Mouse (Mus musculus) kidney, postnatal 0 days (tissue): ENCODE results near the gene Olfr854. TPM values are rescaled to one million over a fixed set of nuclear protein-coding genes. Genes with fewer than 3 reads are reported as not detected.

Experiments
- ATAC-seq: fragments of 200-750 bp; cut with Nextera tagmentation; replicated peaks from 2 replicates; pipeline ENCODE4 v1.8.0; 2017; ENCODE audit warnings: low read depth, moderate number of reproducible peaks, moderate TSS enrichment, moderate library complexity; ENCODE audit not compliant: low FRiP score
- DNase-seq: peaks from one replicate; pipeline ENCODE4 v3.0.0-alpha.2; 2016; ENCODE audit warnings: low spot score
- H3K27ac ChIP-seq: fragments of 300-500 bp; sonication (generic); 2 replicates; pipeline ENCODE4 v1.5.1; 2014; ENCODE audit warnings: mild to moderate bottlenecking
- H3K27me3 ChIP-seq: fragments of 300-500 bp; sonication (generic); 2 replicates; pipeline ENCODE4 v1.6.1; 2014; ENCODE audit warnings: low read length, mixed read lengths; ENCODE audit not compliant: insufficient read depth
- H3K36me3 ChIP-seq: fragments of 300-500 bp; sonication (generic); 2 replicates; pipeline ENCODE4 v1.6.1; 2014; ENCODE audit warnings: low read length, mixed read lengths; ENCODE audit not compliant: insufficient read depth
- H3K4me1 ChIP-seq: fragments of 300-500 bp; sonication (generic); replicated peaks from 2 replicates; pipeline ENCODE4 v1.6.1; 2014; ENCODE audit warnings: antibody characterized with exemption, low read length, mixed read lengths; ENCODE audit not compliant: insufficient read depth
- H3K4me2 ChIP-seq: fragments of 300-500 bp; sonication (generic); 2 replicates; pipeline ENCODE4 v1.6.1; 2014; ENCODE audit warnings: mild to moderate bottlenecking, low read length, moderate library complexity, mixed read lengths
- H3K4me3 ChIP-seq: fragments of 300-500 bp; sonication (generic); replicated peaks from 2 replicates; pipeline ENCODE4 v1.5.1; 2014; ENCODE audit warnings: low read depth, low read length
- H3K9ac ChIP-seq: fragments of 300-500 bp; sonication (generic); 2 replicates; pipeline ENCODE4 v1.6.1; 2014; ENCODE audit warnings: low read depth, low read length
- H3K9me3 ChIP-seq: fragments of 300-500 bp; sonication (generic); replicated peaks from 2 replicates; pipeline ENCODE4 v1.6.1; 2016; ENCODE audit warnings: low read length, inconsistent platforms, mixed read lengths
- CTCF ChIP-seq: IDR thresholded peaks from 2 replicates; pipeline ENCODE4 v1.5.1; 2016; ENCODE audit warnings: antibody characterized with exemption, low read depth, mild to moderate bottlenecking, moderate library complexity
- WGBS: fragments of 180-500 bp; shearing (Covaris S2); extraction: QIAGEN DNeasy Blood & Tissue Kit; methylation state at CpG from one replicate; pipeline ENCODE4 v1.1.7; 2014; 5-methylcytosine and 5-hydroxymethylcytosine counted together
- polyA plus RNA-seq: library from polyadenylated mRNA; unstranded; fragments of >200 nt; fragmentation: Nextera tagmentation; extraction: Ambion mirVana; gene quantifications from 2 replicates; pipeline ENCODE4 v1.2.1, GENCODE M21; 2015

Gene Olfr854
- polyA plus RNA-seq: not detected in 2 replicates

GRCm38 (mm10) chr9:19567282-19567681 lies at the start of gene Olfr854:
Gene Olfr854, minus strand, starts transcription at chr9:19567382.
- ATAC-seq (no peak), DNase-seq (no peak)
- Histone ChIP-seq H3K9ac (no peak within 1 kb of the TSS), H3K27ac (no peak within 1 kb of the TSS), H3K4me2 (no peak within 1 kb of the TSS), H3K36me3 (no peaks in the 10 kb centered on the region), H3K4me3 (no peak within 1 kb of the TSS), H3K27me3 (no peaks in the 10 kb centered on the region), H3K4me1 (no peaks in the 10 kb centered on the region), H3K9me3 (no peaks in the 10 kb centered on the region)
- WGBS: 69% methylated on average over 1 of the region's 1 CpGs
- TF ChIP-seq CTCF: no peak

- TF ChIP-seq CTCF: no peak
- ATAC-seq (no peak), DNase-seq (no peak)
- no peak within 1 kb of the TSS for H3K4me2 ChIP-seq
- H3K4me3 ChIP-seq: no peak within 1 kb of the TSS
- no peaks in the 10 kb centered on the region for H3K4me1 ChIP-seq
- no peak within 1 kb of the TSS for H3K9ac ChIP-seq
- no peak within 1 kb of the TSS for H3K27ac ChIP-seq
- no peaks in the 10 kb centered on the region for H3K9me3 ChIP-seq
- no peaks in the 10 kb centered on the region for H3K27me3 ChIP-seq
- H3K36me3 ChIP-seq: no peaks in the 10 kb centered on the region
Observed at GRCm38 (mm10) chr9:19582317-19582716, 15.1 kb upstream of the Olfr854 start, which contains the start of gene Olfr855. Gene Olfr855, plus strand, starts transcription at chr9:19582617.

DNA sequence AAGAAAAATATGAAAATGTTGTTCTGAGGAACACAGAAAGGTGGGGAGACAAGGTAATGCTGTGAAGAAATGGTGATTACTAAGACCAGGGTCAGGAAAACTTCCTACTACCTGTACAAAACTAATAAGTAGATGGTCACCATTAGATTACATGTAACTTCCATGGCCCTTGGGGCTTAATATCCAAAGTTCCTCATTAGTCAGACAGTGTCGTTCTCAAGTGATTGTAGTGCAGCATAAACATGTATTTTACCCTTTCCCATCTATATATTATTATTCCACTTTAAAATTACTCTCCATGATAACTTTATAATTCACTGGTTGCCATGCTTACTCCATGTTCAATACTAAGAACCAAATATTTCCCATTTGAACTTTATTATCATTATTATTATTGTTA lies 26.2 kb downstream of the Olfr854 start, which contains the start of gene Olfr853:
TSS of gene Olfr853 (minus strand) at position 101 of the 400 bp plus-strand sequence.
- 81% methylated on average over 1 of the region's 1 CpGs for WGBS
- ATAC-seq (no peak), DNase-seq (no peak)
- TF ChIP-seq CTCF: no peak
- H3K4me2 ChIP-seq: no peak within 1 kb of the TSS
- no peaks in the 10 kb centered on the region for H3K4me1 ChIP-seq
- no peaks in the 10 kb centered on the region for H3K27me3 ChIP-seq
- no peaks in the 10 kb centered on the region for H3K36me3 ChIP-seq
- no peak within 1 kb of the TSS for H3K4me3 ChIP-seq
- H3K27ac ChIP-seq: no peak within 1 kb of the TSS
- no peak within 1 kb of the TSS for H3K9ac ChIP-seq
- H3K9me3 ChIP-seq: no peaks in the 10 kb centered on the region

Other genes starting within 250 kb of the Olfr854 start
- not detected in 2 replicates for gene Olfr845, start 230.9 kb downstream of the Olfr854 start, polyA plus RNA-seq
- not detected in 2 replicates for gene Olfr846, start 203.4 kb downstream of the Olfr854 start, polyA plus RNA-seq
- not detected in 2 replicates for gene Olfr847, start 188.7 kb downstream of the Olfr854 start, polyA plus RNA-seq
- gene Olfr849, start 127.1 kb downstream of the Olfr854 start, polyA plus RNA-seq: not detected in 2 replicates
- gene Olfr850, start 89.1 kb downstream of the Olfr854 start, polyA plus RNA-seq: not detected in 2 replicates
- not detected in 2 replicates for gene Olfr851, start 74.1 kb downstream of the Olfr854 start, polyA plus RNA-seq
- gene Olfr853, start 26.3 kb downstream of the Olfr854 start, polyA plus RNA-seq: not detected in 2 replicates
- gene Olfr855, start 15.2 kb upstream of the Olfr854 start, polyA plus RNA-seq: not detected in 2 replicates
- 23.8 and 26.1 TPM in 2 replicates for gene Zfp317, start 54.7 kb upstream of the Olfr854 start, polyA plus RNA-seq
- not detected in 2 replicates for gene Olfr857, start 142.1 kb upstream of the Olfr854 start, polyA plus RNA-seq
- gene Olfr58, start 212.9 kb upstream of the Olfr854 start, polyA plus RNA-seq: not detected in 2 replicates
- not detected in 2 replicates for gene Olfr859, start 237.5 kb upstream of the Olfr854 start, polyA plus RNA-seq